Mouse (Mus musculus) kidney, adult 2 months (tissue): ENCODE measurements around the gene Ibsp.

Experiments used
- CTCF ChIP-seq: fragments of 200-500 bp; conservative IDR thresholded peaks from 2 replicates; pipeline ENCODE4 v1.5.1; 2011; ENCODE audit warnings: low read depth, mild to moderate bottlenecking, control low read depth, low read length, moderate library complexity, mixed read lengths; ENCODE audit not compliant: insufficient read depth, insufficient read length
- POLR2A ChIP-seq: fragments of 200-500 bp; IDR thresholded peaks from one replicate; pipeline ENCODE4 v1.6.1; 2011; ENCODE audit warnings: low read depth, low read length, control low read depth

GRCm38 (mm10) chr5:104314073-104314472, 15.1 kb downstream of the Ibsp start:
- no peak for TF ChIP-seq POLR2A
- TF ChIP-seq CTCF = no peak
